Mouse (Mus musculus) intestine, embryonic 16.5 days (tissue): ENCODE data around the gene Myh11. TPM values are rescaled to one million over a fixed set of nuclear protein-coding genes. Genes with fewer than 3 reads are reported as not detected.

Source experiments
- ATAC-seq: fragments of 200-750 bp; cut with Nextera tagmentation; 2 replicates; pipeline ENCODE4 v1.8.0; 2017; ENCODE audit warnings: moderate TSS enrichment, moderate library complexity
- H3K27ac ChIP-seq: fragments of 300-500 bp; sonication (generic); 2 replicates; pipeline ENCODE4 v1.5.1; 2014; ENCODE audit warnings: mild to moderate bottlenecking, low read length
- H3K27me3 ChIP-seq: fragments of 300-500 bp; sonication (generic); replicated peaks from 2 replicates; pipeline ENCODE4 v1.6.1; 2014; ENCODE audit warnings: low read length, control low read depth, mixed read lengths; ENCODE audit not compliant: control insufficient read depth, insufficient read depth
- H3K36me3 ChIP-seq: fragments of 300-500 bp; sonication (generic); 2 replicates; pipeline ENCODE4 v1.6.1; 2014; ENCODE audit warnings: low read length, control low read depth; ENCODE audit not compliant: control insufficient read depth, insufficient read depth
- H3K4me1 ChIP-seq: fragments of 300-500 bp; sonication (generic); 2 replicates; pipeline ENCODE4 v1.6.1; 2014; ENCODE audit warnings: low read length, control low read depth, mixed read lengths; ENCODE audit not compliant: control insufficient read depth, insufficient read depth
- H3K4me2 ChIP-seq: fragments of 300-500 bp; sonication (generic); 2 replicates; pipeline ENCODE4 v1.6.1; 2014; ENCODE audit warnings: low read depth, low read length, control low read depth
- H3K4me3 ChIP-seq: fragments of 300-500 bp; sonication (generic); 2 replicates; pipeline ENCODE4 v1.5.1; 2014; ENCODE audit warnings: mild to moderate bottlenecking, low read length
- H3K9ac ChIP-seq: fragments of 300-500 bp; sonication (generic); 2 replicates; pipeline ENCODE4 v1.6.1; 2014; ENCODE audit warnings: low read depth, low read length
- H3K9me3 ChIP-seq: fragments of 300-500 bp; sonication (generic); 2 replicates; pipeline ENCODE4 v1.6.1; 2016; ENCODE audit warnings: low read length, control low read depth; ENCODE audit not compliant: control insufficient read depth
- WGBS: fragments of 180-500 bp; shearing (Covaris S2); extraction: QIAGEN DNeasy Blood & Tissue Kit; methylation state at CpG from one replicate; pipeline ENCODE4 v1.1.7; 2014; 5-methylcytosine and 5-hydroxymethylcytosine counted together
- polyA plus RNA-seq: library from polyadenylated mRNA; unstranded; fragments of >200 nt; fragmentation: Nextera tagmentation; extraction: Ambion mirVana; gene quantifications from 2 replicates; pipeline ENCODE4 v1.2.1, GENCODE M21; 2015

Myh11 gene
- polyA plus RNA-seq, 1 experiment from 2014 or later: 140 TPM

DNA sequence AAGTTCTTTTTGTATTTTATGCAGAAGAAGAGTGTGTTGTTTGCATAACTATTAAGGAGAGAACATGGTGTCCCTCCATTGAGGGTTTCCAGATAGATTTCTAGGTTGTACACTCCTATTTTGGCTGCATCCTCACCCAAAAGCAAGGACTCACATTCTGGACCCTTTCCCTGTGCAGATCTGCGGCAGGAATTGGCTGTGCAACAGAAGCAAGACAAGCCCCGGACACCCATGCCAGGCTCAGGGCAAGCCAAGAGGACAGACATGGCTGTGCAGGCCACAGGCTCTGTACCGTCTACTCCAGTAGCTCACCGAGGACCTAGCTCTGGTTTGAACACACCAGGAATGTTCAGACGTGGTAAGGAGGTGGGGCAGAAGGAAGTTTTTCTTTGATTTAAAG lies 105.7 kb downstream of the Myh11 start:
- H3K4me3 ChIP-seq: no peak overlapping the region
- WGBS: 98% methylated on average over 5 of the region's 5 CpGs
- H3K27me3 ChIP-seq: no peaks in the 10 kb centered on the region
- no peaks in the 10 kb centered on the region for H3K4me1 ChIP-seq
- no peak for ATAC-seq
- peaks cover 27% of the 10 kb centered on the region for H3K36me3 ChIP-seq
- H3K4me2 ChIP-seq: no peak overlapping the region
- H3K9me3 ChIP-seq: no peaks in the 10 kb centered on the region
- H3K27ac ChIP-seq: no peak overlapping the region
- no peak overlapping the region for H3K9ac ChIP-seq

DNA sequence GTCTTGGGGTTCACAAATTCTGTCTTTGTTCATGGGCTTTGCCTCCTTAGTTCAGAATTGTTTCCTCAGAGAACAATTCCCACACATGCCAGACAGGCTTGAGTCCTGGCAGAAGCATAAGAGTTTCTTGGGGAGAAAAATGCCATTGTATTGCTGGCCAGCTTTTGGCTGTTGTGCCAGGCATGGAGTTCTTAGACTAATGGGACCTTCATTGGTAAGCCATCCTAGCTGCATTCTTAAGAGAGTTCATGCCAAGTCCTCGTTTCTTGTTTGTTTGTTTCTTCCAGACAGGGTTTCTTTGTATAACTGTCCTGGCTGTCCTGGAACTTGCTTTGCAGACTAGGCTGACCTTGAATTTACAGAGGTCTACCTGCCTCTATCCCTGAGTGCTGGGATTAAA lies 107.3 kb downstream of the Myh11 start:
- no peaks in the 10 kb centered on the region for H3K9me3 ChIP-seq
- no peak overlapping the region for H3K27ac ChIP-seq
- 78% methylated on average over 1 of the region's 1 CpGs for WGBS
- H3K4me3 ChIP-seq: no peak overlapping the region
- no peak overlapping the region for H3K9ac ChIP-seq
- no peaks in the 10 kb centered on the region for H3K4me1 ChIP-seq
- peaks cover 27% of the 10 kb centered on the region for H3K36me3 ChIP-seq
- H3K27me3 ChIP-seq: no peaks in the 10 kb centered on the region
- ATAC-seq: no peak
- no peak overlapping the region for H3K4me2 ChIP-seq

DNA sequence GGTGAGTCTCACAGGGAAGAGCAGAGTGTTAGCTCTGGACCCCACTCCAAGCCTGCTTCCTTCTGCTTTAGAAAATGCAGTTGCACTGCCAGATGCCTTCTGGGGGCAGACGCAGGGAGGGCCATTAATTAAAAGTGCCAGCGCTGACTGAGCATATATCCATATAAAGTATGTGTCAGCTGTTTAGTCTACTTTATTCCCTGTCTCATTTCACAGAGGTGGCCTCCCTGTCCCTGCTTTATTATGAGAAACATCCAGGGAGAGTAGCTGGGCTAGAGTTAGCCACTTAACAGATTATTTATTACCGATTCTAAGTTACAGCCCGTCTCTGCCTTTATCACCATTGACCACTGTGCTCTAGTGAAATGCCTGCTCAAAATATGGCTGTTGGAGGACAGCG lies 108.8 kb downstream of the Myh11 start:
- no peak overlapping the region for H3K27ac ChIP-seq
- no peak overlapping the region for H3K4me3 ChIP-seq
- H3K4me2 ChIP-seq: no peak overlapping the region
- no peak overlapping the region for H3K9ac ChIP-seq
- no peaks in the 10 kb centered on the region for H3K4me1 ChIP-seq
- H3K27me3 ChIP-seq: no peaks in the 10 kb centered on the region
- 75% methylated on average over 5 of the region's 5 CpGs for WGBS
- no peak for ATAC-seq
- H3K9me3 ChIP-seq: no peaks in the 10 kb centered on the region
- H3K36me3 ChIP-seq: peaks cover 26% of the 10 kb centered on the region

DNA sequence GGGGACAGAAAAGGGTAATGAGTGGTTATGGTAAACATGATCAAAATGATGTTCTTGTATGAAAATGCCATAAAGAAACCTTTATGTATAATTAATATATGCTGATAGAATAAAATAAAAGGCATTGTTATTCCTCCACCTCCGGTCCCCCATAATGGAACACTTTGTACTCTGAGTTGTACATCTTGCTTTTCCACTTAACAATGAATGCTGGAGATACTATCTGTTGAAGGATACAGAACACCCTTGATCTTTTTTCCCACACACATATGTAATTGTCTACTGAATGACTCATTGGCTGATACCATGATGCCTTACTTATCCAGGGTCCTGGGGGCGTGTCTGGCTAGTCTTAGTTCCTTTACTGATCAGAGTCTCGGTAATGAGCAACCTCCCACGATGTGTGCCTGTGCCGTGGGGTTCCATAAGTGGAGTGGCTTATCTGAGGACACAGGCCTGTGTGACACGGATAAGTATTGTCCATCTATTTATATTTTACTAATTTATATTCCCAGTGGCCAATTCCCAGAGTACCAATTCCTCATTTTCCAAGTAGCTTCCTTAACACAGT lies 110.9 kb downstream of the Myh11 start:
- H3K9me3 ChIP-seq: no peaks in the 10 kb centered on the region
- H3K4me3 ChIP-seq: no peak overlapping the region
- no peak overlapping the region for H3K9ac ChIP-seq
- peaks cover 28% of the 10 kb centered on the region for H3K36me3 ChIP-seq
- H3K27ac ChIP-seq: no peak overlapping the region
- H3K4me2 ChIP-seq: no peak overlapping the region
- WGBS: 80% methylated on average over 6 of the region's 6 CpGs
- no peak for ATAC-seq
- H3K27me3 ChIP-seq: no peaks in the 10 kb centered on the region
- H3K4me1 ChIP-seq: no peaks in the 10 kb centered on the region

DNA sequence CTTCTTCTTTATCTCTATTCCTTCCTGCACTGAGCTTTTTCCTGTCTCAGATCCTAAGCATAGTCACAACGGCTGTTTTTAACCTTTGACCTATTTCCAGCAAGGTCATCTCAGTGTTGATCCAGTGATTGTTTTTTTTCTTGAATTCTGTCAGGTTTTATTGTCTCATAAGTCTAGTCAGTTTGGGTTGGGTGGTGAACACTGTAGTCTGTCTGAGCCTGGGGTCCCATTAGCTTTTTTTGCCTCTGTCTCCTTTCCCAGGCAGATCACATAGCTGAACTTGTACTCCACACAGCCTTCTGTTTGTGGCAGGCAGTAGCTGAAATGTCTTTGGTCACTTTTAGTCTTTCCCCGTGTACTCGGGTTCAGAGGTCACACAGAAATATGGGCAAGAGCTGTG lies 113.1 kb downstream of the Myh11 start:
- H3K4me3 ChIP-seq: no peak overlapping the region
- no peak overlapping the region for H3K4me2 ChIP-seq
- no peak overlapping the region for H3K27ac ChIP-seq
- no peak for ATAC-seq
- H3K9me3 ChIP-seq: no peaks in the 10 kb centered on the region
- no peaks in the 10 kb centered on the region for H3K27me3 ChIP-seq
- H3K36me3 ChIP-seq: peaks cover 32% of the 10 kb centered on the region
- no peaks in the 10 kb centered on the region for H3K4me1 ChIP-seq
- 47% methylated on average over 3 of the region's 3 CpGs for WGBS
- H3K9ac ChIP-seq: no peak overlapping the region

DNA sequence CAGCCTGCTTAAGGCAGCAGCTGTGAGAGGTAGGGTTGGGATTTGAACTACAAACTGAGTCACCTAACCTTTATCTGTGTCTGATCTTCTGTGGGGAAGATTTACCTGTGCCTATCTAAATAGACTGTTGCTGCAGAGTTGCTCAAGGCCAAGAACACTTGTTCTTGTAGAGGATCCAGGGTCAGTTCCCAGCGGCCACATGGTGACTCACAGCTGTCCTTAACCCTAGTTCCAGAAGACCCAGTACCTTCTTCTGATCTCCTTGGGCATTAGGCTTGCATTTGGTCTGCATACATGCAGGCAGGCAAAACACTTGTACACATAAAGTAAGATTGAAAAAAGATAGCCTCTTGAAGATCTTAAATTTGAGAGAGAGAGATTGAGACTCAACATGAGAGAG lies 121.5 kb downstream of the Myh11 start:
- Histone ChIP-seq H3K27ac (no peak overlapping the region), H3K9me3 (no peaks in the 10 kb centered on the region), H3K4me2 (no peak overlapping the region), H3K9ac (no peak overlapping the region), H3K4me3 (no peak overlapping the region), H3K4me1 (no peaks in the 10 kb centered on the region), H3K27me3 (no peaks in the 10 kb centered on the region), H3K36me3 (peaks cover 16% of the 10 kb centered on the region)
- WGBS: 94% methylated on average over 1 of the region's 1 CpGs
- no peak for ATAC-seq

DNA sequence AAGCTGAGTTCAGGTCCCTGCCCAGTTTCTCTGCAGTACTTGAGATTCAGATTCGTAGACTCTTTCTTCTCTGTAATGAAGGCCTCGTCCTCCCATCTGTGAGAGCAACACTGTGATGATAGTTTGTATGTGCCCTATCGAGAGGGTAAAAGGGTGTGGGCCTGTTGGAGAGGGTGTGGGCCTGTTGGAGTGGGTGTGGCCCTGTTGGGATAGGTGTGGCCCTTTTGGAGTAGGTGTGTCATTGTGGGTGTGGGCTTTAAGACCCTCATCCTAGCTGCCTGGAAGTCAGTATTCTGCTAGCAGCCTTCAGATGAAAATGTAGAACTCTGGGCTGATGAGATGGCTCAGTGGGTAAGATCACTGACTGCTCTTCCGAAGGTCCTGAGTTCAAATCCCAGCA lies 124.7 kb downstream of the Myh11 start:
- WGBS: 83% methylated on average over 4 of the region's 4 CpGs
- no peak for ATAC-seq
- H3K9ac ChIP-seq: no peak overlapping the region
- H3K27ac ChIP-seq: no peak overlapping the region
- H3K9me3 ChIP-seq: no peaks in the 10 kb centered on the region
- H3K4me3 ChIP-seq: no peak overlapping the region
- H3K27me3 ChIP-seq: no peaks in the 10 kb centered on the region
- peaks cover 9% of the 10 kb centered on the region; the same call in 1 of the 2 replicates for H3K36me3 ChIP-seq
- peaks cover 4% of the 10 kb centered on the region; the same call in 1 of the 2 replicates for H3K4me1 ChIP-seq
- H3K4me2 ChIP-seq: no peak overlapping the region

DNA sequence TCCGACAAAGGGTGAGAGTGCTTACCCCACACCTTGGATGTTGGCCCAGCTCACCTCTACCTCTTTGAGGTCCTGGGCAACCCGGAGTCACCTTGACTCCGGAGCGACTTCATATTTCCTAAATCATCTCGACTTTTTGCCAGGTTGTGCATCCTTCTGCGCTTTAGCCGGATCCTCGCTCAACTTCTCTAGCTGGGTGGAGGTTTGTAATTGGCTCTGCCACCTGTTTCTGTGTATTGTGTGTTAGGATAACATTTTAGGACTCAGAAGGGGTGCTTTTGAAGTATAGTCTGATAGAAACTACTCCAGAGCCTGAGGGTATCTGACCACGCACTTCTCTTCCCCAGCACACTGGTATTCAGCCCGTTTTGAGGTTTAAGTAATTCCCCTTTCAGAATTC lies 127.4 kb downstream of the Myh11 start:
- Histone ChIP-seq H3K27me3 (no peaks in the 10 kb centered on the region), H3K9me3 (no peaks in the 10 kb centered on the region), H3K36me3 (no peaks in the 10 kb centered on the region), H3K4me2 (peak overlapping the region; percentile 72), H3K4me3 (peak overlapping the region; percentile 73), H3K4me1 (peaks cover 4% of the 10 kb centered on the region; the same call in 1 of the 2 replicates), H3K9ac (peak overlapping the region; percentile 88), H3K27ac (peak overlapping the region; percentile 75; the same call in 1 of the 2 replicates)
- WGBS: 2% methylated on average over 10 of the region's 10 CpGs
- ATAC-seq: no peak

DNA sequence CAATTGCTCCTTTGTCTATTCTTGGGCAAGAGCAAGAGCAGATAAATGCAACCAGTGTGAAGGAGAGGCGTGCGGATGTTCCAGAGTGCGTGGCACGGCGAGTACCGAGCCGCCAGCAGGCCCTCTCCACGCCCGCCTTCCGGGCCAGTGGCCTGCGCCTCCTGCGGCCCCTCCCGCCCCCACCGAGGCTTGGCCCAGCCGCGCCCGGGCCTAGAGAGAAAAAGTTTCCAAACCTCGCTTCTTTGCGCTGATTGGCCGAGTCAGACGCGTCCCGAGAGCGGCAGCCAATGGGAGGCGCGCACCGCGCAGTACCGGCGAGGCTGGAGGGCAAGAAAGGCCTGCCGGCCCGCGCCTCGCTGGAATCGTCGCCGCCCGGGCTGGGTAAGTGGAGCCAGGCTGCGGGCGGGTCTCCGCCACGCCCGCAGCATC lies 128.2 kb downstream of the Myh11 start, which contains the start of the genes Nde1 and Marf1:
Gene Nde1, plus strand, starts transcription at position 288 of the 429 bp plus-strand sequence.
Gene Marf1, minus strand, starts transcription at position 364 of the 429 bp plus-strand sequence.
- peak within 1 kb of the TSS; percentile 88 for H3K9ac ChIP-seq
- peaks cover 9% of the 10 kb centered on the region for H3K4me1 ChIP-seq
- ATAC-seq: peak; percentile 92
- peak within 1 kb of the TSS; percentile 73 for H3K4me3 ChIP-seq
- H3K4me2 ChIP-seq: peak within 1 kb of the TSS; percentile 72
- H3K36me3 ChIP-seq: no peaks in the 10 kb centered on the region
- peak within 1 kb of the TSS; percentile 75 for H3K27ac ChIP-seq
- no peaks in the 10 kb centered on the region for H3K9me3 ChIP-seq
- under 1% methylated on average over 43 of the region's 43 CpGs for WGBS
- no peaks in the 10 kb centered on the region for H3K27me3 ChIP-seq

DNA sequence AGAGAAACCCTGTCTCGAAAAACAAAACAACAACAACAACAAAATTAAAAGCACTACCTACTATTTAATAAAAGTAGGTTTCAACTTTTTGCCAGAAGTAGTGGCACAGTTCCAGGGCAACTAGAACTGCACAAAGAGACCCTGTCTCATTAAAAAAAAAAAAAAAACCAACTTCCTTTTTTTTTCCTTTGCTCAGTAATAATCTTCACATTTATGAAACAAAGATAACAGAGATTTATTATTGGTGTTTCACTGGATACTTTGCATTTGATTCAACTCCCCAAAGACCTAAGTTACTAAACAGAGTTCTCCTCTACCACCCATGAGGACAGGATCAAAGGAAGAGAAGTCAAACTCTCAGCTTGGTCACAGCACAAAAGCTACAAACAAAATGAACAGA lies 130.2 kb downstream of the Myh11 start:
- Histone ChIP-seq H3K36me3 (no peaks in the 10 kb centered on the region), H3K9me3 (no peaks in the 10 kb centered on the region), H3K9ac (no peak overlapping the region), H3K4me1 (peaks cover 15% of the 10 kb centered on the region), H3K4me2 (no peak overlapping the region), H3K27ac (no peak overlapping the region), H3K4me3 (no peak overlapping the region), H3K27me3 (no peaks in the 10 kb centered on the region)
- ATAC-seq: no peak
- 90% methylated on average over 1 of the region's 1 CpGs for WGBS
